Mouse (Mus musculus) heart, embryonic 11.5 days (tissue): ENCODE results near the gene Rnf215. TPM values are rescaled to one million over a fixed set of nuclear protein-coding genes. Genes with fewer than 3 reads are reported as not detected.
"Not testable (repeated sequence)": the region's sequence is repeated elsewhere in the genome, so short reads cannot be mapped to it uniquely, and the experiment has no call there.

Experiments used
- ATAC-seq: fragments of 200-750 bp; cut with Nextera tagmentation; replicated peaks from 2 replicates; pipeline ENCODE4 v1.8.0; 2017; ENCODE audit warnings: moderate library complexity; ENCODE audit not compliant: insufficient number of reproducible peaks, low FRiP score, low TSS enrichment
- H3K27ac ChIP-seq: fragments of 300-500 bp; sonication (generic); 2 replicates; pipeline ENCODE4 v1.5.1; 2014; ENCODE audit warnings: mild to moderate bottlenecking, low read depth, low read length
- H3K27me3 ChIP-seq: fragments of 300-500 bp; sonication (generic); 2 replicates; pipeline ENCODE4 v1.6.1; 2014; ENCODE audit warnings: mild to moderate bottlenecking, low read length, mixed read lengths; ENCODE audit not compliant: control insufficient read depth, insufficient read depth
- H3K36me3 ChIP-seq: fragments of 300-500 bp; sonication (generic); 2 replicates; pipeline ENCODE4 v1.6.1; 2014; ENCODE audit warnings: mild to moderate bottlenecking, low read length, moderate library complexity, mixed read lengths; ENCODE audit not compliant: control insufficient read depth, insufficient read depth
- H3K4me1 ChIP-seq: fragments of 300-500 bp; sonication (generic); 2 replicates; pipeline ENCODE4 v1.6.1; 2014; ENCODE audit warnings: low read length; ENCODE audit not compliant: control insufficient read depth, insufficient read depth
- H3K4me2 ChIP-seq: fragments of 300-500 bp; sonication (generic); 2 replicates; pipeline ENCODE4 v1.6.1; 2014; ENCODE audit warnings: mild to moderate bottlenecking, moderate library complexity
- H3K4me3 ChIP-seq: fragments of 300-500 bp; sonication (generic); 2 replicates; pipeline ENCODE4 v1.5.1; 2014; ENCODE audit warnings: low read depth, low read length
- H3K9ac ChIP-seq: fragments of 300-500 bp; sonication (generic); 2 replicates; pipeline ENCODE4 v1.6.1; 2014; ENCODE audit warnings: mild to moderate bottlenecking, low read depth, low read length, moderate library complexity
- H3K9me3 ChIP-seq: fragments of 300-500 bp; sonication (generic); replicated peaks from 2 replicates; pipeline ENCODE4 v1.6.1; 2016; ENCODE audit warnings: low read length; ENCODE audit not compliant: control insufficient read depth
- WGBS: fragments of 180-500 bp; shearing (Covaris S2); extraction: QIAGEN DNeasy Blood & Tissue Kit; methylation state at CpG from one replicate; pipeline ENCODE4 v1.1.7; 2014; ENCODE audit not compliant: insufficient replicate concordance; 5-methylcytosine and 5-hydroxymethylcytosine counted together
- microRNA-seq: library from miRNA; unstranded; fragments of <30 nt; microRNA quantifications from one replicate; pipeline ENCODE4, GENCODE M21; 2016; ENCODE audit warnings: borderline number of aligned reads
- polyA plus RNA-seq: library from polyadenylated mRNA; unstranded; fragments of >200 nt; fragmentation: Nextera tagmentation; extraction: Ambion mirVana; gene quantifications from 2 replicates; pipeline ENCODE4 v1.2.1, GENCODE M21; 2014

The Rnf215 gene
- polyA plus RNA-seq, 1 experiment from 2014 or later: 13.7 TPM

DNA sequence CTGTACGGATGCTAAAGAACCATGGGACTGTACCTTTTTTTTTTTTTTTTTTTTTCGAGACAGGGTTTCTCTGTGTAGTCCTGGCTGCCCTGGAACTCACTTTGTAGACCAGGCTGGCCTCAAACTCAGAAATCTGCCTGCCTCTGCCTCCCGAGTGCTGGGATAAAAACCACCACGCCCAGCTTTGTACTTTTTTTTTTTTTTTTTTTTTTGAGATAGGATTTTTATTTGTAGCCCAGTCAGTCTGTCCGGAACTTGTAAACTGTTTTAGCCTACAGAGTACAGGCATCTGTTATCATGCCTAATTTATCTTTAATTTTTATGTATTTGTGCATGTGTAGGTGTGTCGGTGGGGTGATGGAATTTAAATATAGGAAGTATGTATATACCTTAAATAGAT is 50.5 kb downstream of the Rnf215 start:
- not testable (repeated sequence) for H3K4me3 ChIP-seq, H3K27ac ChIP-seq, H3K27me3 ChIP-seq, H3K9ac ChIP-seq, H3K4me2 ChIP-seq, H3K9me3 ChIP-seq, H3K4me1 ChIP-seq, ATAC-seq
- 82% methylated on average over 6 of the region's 6 CpGs for WGBS
- H3K36me3 ChIP-seq: peaks cover 12% of the 10 kb centered on the region

DNA sequence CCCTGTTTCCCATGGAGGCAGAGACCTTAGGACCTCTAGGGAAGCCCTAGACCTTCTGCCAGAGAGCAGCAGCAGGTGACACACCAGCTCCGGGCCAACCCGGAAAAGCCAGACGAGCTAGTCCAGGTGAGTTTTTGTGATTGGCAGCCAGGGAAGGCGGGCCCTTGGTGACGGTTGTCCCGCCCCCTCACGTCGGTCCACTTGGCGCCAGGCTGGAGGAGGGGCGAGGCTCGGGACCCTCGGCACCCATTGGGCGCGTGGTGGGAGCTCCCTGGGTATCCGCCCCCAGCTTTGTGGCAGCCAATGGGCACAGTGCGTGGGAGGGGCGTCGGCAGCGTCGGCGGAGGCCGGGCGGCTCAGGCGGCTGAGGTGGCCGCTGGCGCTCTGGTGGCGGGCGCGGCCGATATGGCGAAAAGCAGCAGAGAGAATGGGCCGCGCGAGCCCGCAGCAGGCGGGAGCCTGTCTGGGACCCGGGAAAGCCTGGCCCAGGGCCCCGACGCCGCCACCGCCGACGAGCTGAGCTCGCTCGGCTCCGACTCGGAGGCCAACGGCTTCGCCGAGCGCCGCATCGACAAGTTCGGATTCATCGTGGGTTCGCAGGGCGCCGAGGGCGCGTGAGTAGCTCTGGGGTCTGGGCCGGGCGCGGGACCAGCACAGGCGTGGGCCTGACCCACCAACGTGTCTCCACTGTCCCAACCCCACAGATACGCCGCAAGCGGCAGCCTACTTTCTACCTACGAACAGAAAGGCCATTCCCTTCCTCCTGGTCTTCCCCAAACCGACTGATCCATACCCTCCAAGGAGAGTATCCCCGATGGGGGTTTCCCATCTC is 51.7 kb downstream of the Rnf215 start, which contains the start of gene Tbc1d10a:
TSS of gene Tbc1d10a (plus strand) at position 304 of the 832 bp plus-strand sequence.
- Histone ChIP-seq H3K36me3 (peaks cover 4% of the 10 kb centered on the region), H3K4me3 (peak within 1 kb of the TSS; percentile 87), H3K27ac (no peak within 1 kb of the TSS), H3K9ac (peak within 1 kb of the TSS; percentile 92), H3K9me3 (no peaks in the 10 kb centered on the region), H3K27me3 (no peaks in the 10 kb centered on the region), H3K4me1 (peaks cover 7% of the 10 kb centered on the region; the same call in 1 of the 2 replicates), H3K4me2 (peak within 1 kb of the TSS; percentile 95)
- peak; percentile 99 for ATAC-seq
- under 1% methylated on average over 71 of the region's 71 CpGs for WGBS

DNA sequence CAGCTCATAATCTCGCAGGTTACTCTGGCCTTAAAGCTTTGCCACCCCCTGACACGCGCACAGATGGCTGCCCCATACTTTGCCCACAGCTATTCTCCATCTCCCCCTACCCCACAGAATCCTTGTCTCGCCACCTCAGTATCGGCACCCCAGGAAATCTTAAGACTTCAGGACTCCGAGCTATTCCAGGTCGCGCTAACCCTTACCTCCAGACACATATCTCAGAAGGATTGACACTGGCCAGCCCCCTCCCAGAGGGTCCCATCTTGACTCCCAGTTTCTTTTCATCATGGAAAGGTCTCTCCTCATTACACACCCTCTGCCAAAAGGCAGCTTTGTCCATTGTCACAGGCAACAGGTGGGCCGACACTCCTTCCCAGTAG is 52.3 kb downstream of the Rnf215 start:
- no peak for ATAC-seq
- peaks cover 7% of the 10 kb centered on the region; the same call in 1 of the 2 replicates for H3K4me1 ChIP-seq

DNA sequence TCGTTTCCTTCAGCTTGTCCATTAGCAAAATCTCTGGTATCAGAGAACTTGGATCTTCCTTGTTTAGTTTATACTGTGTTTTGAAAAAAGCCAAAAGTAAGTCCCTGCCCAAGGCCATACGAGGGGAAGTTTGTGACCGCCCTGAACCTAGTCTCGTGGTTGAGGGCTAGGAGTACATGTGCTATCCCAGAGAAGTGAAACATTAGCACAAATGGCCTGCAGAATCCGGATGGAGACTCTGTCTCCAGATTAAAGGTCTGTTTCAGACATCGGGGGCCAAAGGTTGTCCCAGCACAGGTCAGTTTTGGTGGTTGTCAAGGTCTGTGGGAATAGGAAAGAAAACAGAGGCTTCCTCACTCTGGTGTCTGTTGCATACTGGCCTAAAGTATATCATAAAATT is 54.2 kb downstream of the Rnf215 start:
- H3K9ac ChIP-seq: no peak overlapping the region
- no peaks in the 10 kb centered on the region for H3K27me3 ChIP-seq
- H3K9me3 ChIP-seq: no peaks in the 10 kb centered on the region
- H3K27ac ChIP-seq: no peak overlapping the region
- no peaks in the 10 kb centered on the region for H3K36me3 ChIP-seq
- H3K4me2 ChIP-seq: no peak overlapping the region
- ATAC-seq: no peak
- H3K4me1 ChIP-seq: peaks cover 7% of the 10 kb centered on the region; the same call in 1 of the 2 replicates
- WGBS: 84% methylated on average over 6 of the region's 6 CpGs
- no peak overlapping the region for H3K4me3 ChIP-seq

More for the DNA sequence above, 52.3 kb downstream of the Rnf215 start:
- peak overlapping the region; percentile 87 for H3K4me3 ChIP-seq
- WGBS: 11% methylated on average over 9 of the region's 9 CpGs
- H3K9me3 ChIP-seq: no peaks in the 10 kb centered on the region
- peak overlapping the region; percentile 92 for H3K9ac ChIP-seq
- H3K36me3 ChIP-seq: 0 out of 2 replicates have a peak, but pooled peaks cover 2% of the 10 kb centered on the region
- peak overlapping the region; percentile 95 for H3K4me2 ChIP-seq
- H3K27me3 ChIP-seq: no peaks in the 10 kb centered on the region
- no peak overlapping the region for H3K27ac ChIP-seq

DNA sequence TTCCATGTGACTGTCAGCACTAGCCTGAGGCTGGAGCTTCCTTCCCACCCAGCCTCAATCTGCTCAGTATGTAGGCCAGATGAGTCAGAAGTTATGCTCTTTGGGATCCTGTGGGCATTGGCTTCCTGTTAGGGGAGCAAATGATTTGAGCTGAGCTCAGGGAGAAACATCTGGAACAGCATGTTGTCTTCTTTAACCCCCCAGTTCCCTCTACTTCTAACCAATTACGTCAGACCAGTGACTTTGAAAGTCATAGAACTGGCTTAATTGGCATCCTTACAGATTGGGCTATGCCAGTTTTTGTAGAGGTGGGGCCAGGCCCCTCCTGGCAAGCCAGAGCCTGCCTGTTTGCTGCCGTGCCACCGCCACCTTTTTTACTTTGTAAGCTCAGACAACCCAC is 55.7 kb downstream of the Rnf215 start:
- no peak for ATAC-seq
- peaks cover 7% of the 10 kb centered on the region; the same call in 1 of the 2 replicates for H3K4me1 ChIP-seq
- H3K36me3 ChIP-seq: no peaks in the 10 kb centered on the region
- H3K9ac ChIP-seq: no peak overlapping the region
- no peaks in the 10 kb centered on the region for H3K9me3 ChIP-seq
- no peaks in the 10 kb centered on the region for H3K27me3 ChIP-seq
- no peak overlapping the region for H3K27ac ChIP-seq
- no peak overlapping the region for H3K4me2 ChIP-seq
- H3K4me3 ChIP-seq: no peak overlapping the region
- 79% methylated on average over 3 of the region's 3 CpGs for WGBS

Small RNA genes lying within 50 kb of the gene (microRNA-seq; reads per million reads assigned to microRNA genes)
- gene Mir3060: 4.2 reads per million, percentile 35 among the genes with 10 or more reads in this experiment

Other genes with a start within 250 kb of the Rnf215 start
- not detected in 2 replicates for gene 4921536K21Rik, start 240.1 kb upstream of the Rnf215 start, polyA plus RNA-seq
- gene Dusp18, start 240.0 kb upstream of the Rnf215 start, polyA plus RNA-seq: 11.9 and 12.2 TPM in 2 replicates
- gene Slc35e4, start 220.5 kb upstream of the Rnf215 start, polyA plus RNA-seq: 2.9 and 3.0 TPM in 2 replicates
- gene Tcn2, start 203.0 kb upstream of the Rnf215 start, polyA plus RNA-seq: 71.2 and 72.5 TPM in 2 replicates
- 48.2 and 51.5 TPM in 2 replicates for gene Pes1, start 171.2 kb upstream of the Rnf215 start, polyA plus RNA-seq
- gene 4930556J24Rik, start 158.4 kb upstream of the Rnf215 start, polyA plus RNA-seq: 0.17 and 0.18 TPM in 2 replicates
- 0.14 and 0.19 TPM in 2 replicates for gene Gal3st1, start 151.6 kb upstream of the Rnf215 start, polyA plus RNA-seq
- not detected in 2 replicates for gene Sec14l4, start 103.7 kb upstream of the Rnf215 start, polyA plus RNA-seq
- gene Sec14l3, start 70.4 kb upstream of the Rnf215 start, polyA plus RNA-seq: not detected in 2 replicates
- gene Mtfp1, start 39.8 kb upstream of the Rnf215 start, polyA plus RNA-seq: 20.8 and 21.0 TPM in 2 replicates
- gene Sec14l2, start 11.8 kb upstream of the Rnf215 start, polyA plus RNA-seq: 0.93 and 1.1 TPM in 2 replicates
- 2.2 and 2.6 TPM in 2 replicates for gene Ccdc157, start 25.1 kb downstream of the Rnf215 start, polyA plus RNA-seq
- gene Sf3a1, start 25.1 kb downstream of the Rnf215 start, polyA plus RNA-seq: 44.7 and 47.9 TPM in 2 replicates
- 8.5 and 10.1 TPM in 2 replicates for gene Tbc1d10a, start 51.6 kb downstream of the Rnf215 start, polyA plus RNA-seq
- gene Castor1, start 83.0 kb downstream of the Rnf215 start, polyA plus RNA-seq: 2.2 and 2.5 TPM in 2 replicates
- 0.10 and 0.11 TPM in 2 replicates for gene Osm, start 101.2 kb downstream of the Rnf215 start, polyA plus RNA-seq
- gene Lif, start 122.4 kb downstream of the Rnf215 start, polyA plus RNA-seq: 0.06 and 0.11 TPM in 2 replicates